Mouse (Mus musculus) heart, adult 2 months (tissue): ENCODE results near the gene Runx1.

Source experiments
- CTCF ChIP-seq: fragments of 200-600 bp; IDR thresholded peaks from 2 replicates; pipeline ENCODE4 v1.8.1; 2022; ENCODE audit warnings: antibody characterized with exemption, mild to moderate bottlenecking, moderate library complexity
- EP300 ChIP-seq: fragments of 200-500 bp; IDR thresholded peaks from 2 replicates; pipeline ENCODE4 v1.6.1; 2011; ENCODE audit warnings: low read depth, low read length, control low read depth; ENCODE audit not compliant: insufficient read depth
- POLR2A ChIP-seq: fragments of 200-500 bp; IDR thresholded peaks from 2 replicates; pipeline ENCODE4 v1.6.1; 2011; ENCODE audit warnings: mild to moderate bottlenecking, low read depth, low read length, control low read depth; ENCODE audit not compliant: insufficient read depth

DNA sequence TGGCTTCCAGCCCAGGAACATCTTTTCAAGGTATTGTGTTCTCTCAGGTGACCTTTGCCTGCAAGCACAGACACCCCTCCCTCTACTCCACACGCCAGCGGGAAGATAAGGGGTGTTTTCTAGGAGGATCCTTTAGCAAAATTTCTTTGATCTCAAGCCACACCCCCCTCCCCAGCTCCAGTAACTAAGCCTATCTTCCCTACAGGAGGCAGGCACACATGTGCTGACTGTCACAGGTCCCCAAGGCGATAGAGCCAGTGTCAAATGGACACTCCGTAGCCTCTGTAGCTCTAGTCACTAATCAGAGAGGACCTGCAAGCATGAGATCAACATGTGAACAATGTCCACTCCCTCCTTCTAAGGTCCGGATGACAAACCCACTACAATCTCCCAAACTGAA is 259.8 kb downstream of the Runx1 start:
- TF ChIP-seq CTCF (no peak), EP300 (no peak), POLR2A (no peak)
